Mouse (Mus musculus) hindbrain, embryonic 13.5 days (tissue): ENCODE measurements around the gene Gpx7. TPM values are rescaled to one million over a fixed set of nuclear protein-coding genes. Genes with fewer than 3 reads are reported as not detected.
"Not testable (repeated sequence)": the region's sequence is repeated elsewhere in the genome, so short reads cannot be mapped to it uniquely, and the experiment has no call there.

Experiments
- ATAC-seq: fragments of 200-750 bp; cut with Nextera tagmentation; 2 replicates; pipeline ENCODE4 v1.8.0; 2017; ENCODE audit warnings: moderate TSS enrichment; ENCODE audit not compliant: low FRiP score
- H3K27ac ChIP-seq: fragments of 300-500 bp; sonication (generic); 2 replicates; pipeline ENCODE4 v1.5.1; 2015; ENCODE audit warnings: inconsistent platforms, mild to moderate bottlenecking, moderate library complexity
- H3K27me3 ChIP-seq: fragments of 300-500 bp; sonication (generic); 2 replicates; pipeline ENCODE4 v1.6.1; 2015; ENCODE audit warnings: mild to moderate bottlenecking, inconsistent platforms
- H3K36me3 ChIP-seq: fragments of 300-500 bp; sonication (generic); 2 replicates; pipeline ENCODE4 v1.6.1; 2015; ENCODE audit warnings: mild to moderate bottlenecking, inconsistent platforms
- H3K4me1 ChIP-seq: fragments of 300-500 bp; sonication (generic); replicated peaks from 2 replicates; pipeline ENCODE4 v1.6.1; 2015; ENCODE audit warnings: inconsistent platforms
- H3K4me2 ChIP-seq: fragments of 300-500 bp; sonication (generic); 2 replicates; pipeline ENCODE4 v1.6.1; 2015; ENCODE audit warnings: inconsistent platforms, mild to moderate bottlenecking, moderate library complexity
- H3K4me3 ChIP-seq: fragments of 300-500 bp; sonication (generic); 2 replicates; pipeline ENCODE4 v1.5.1; 2015; ENCODE audit warnings: mild to moderate bottlenecking, inconsistent platforms
- H3K9ac ChIP-seq: fragments of 300-500 bp; sonication (generic); 2 replicates; pipeline ENCODE4 v1.6.1; 2015; ENCODE audit warnings: mild to moderate bottlenecking, inconsistent platforms
- H3K9me3 ChIP-seq: fragments of 300-500 bp; sonication (generic); 2 replicates; pipeline ENCODE4 v1.6.1; 2016; ENCODE audit warnings: inconsistent platforms
- WGBS: fragments of 180-500 bp; shearing (Covaris S2); methylation state at CpG from one replicate; pipeline ENCODE4 v1.1.7; 2015; 5-methylcytosine and 5-hydroxymethylcytosine counted together
- polyA plus RNA-seq: library from polyadenylated mRNA; unstranded; fragments of >200 nt; fragmentation: Nextera tagmentation; extraction: Ambion mirVana; gene quantifications from 2 replicates; pipeline ENCODE4 v1.2.1, GENCODE M21; 2015

The Gpx7 gene
- polyA plus RNA-seq, 1 experiment from 2014 or later, result 35.8 TPM

DNA sequence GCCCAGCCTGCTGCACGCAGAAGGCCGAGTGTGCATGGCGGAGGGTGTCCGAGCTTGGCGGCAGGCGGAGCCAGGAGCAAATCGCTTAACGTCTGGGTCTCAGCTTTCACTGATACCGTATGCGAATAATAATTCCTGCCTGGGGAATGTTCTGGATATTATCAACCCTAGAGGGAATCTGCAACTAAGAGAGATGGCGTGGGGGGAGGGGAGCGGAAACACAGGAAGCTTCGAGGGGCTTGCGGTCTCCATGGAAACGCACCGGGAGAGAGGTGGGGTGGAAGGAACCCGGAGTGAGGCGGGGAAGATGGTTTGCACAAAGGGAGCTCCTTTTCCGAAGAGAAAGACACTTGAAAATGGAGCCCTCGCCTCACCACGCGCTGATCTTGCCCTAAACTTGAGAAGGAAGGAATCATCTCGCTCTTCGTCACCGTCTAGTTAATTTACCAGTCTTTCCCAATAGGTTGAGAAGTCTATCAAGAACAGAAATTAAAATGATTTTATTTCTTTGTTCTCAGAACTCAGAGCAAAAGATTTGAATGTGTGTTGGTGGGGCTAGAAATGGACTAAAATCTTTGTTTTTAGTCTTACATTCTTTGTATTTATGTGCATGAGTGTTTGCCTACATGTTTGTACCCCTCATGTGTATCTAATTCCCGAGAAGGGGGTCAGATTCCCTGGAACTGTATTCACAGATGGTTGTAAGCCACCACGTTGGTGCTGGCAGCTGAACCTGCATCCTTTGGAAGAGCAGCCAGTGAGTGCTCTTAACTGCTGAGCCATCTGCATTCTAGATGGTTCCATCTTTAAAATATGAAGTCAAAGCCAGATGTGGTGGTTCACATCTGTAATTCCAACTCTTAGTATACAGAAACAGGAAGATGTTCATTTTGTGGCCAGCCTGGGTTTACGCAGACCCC, 46.4 kb downstream of the Gpx7 start:
- Histone ChIP-seq H3K9ac (peak overlapping the region; percentile 51), H3K4me2 (peak overlapping the region; percentile 39), H3K4me3 (0 out of 2 replicates have a peak overlapping the region, but pooled peaks have one; percentile 11), H3K9me3 (no peaks in the 10 kb centered on the region), H3K27me3 (no peaks in the 10 kb centered on the region), H3K36me3 (no peaks in the 10 kb centered on the region), H3K4me1 (peaks cover 58% of the 10 kb centered on the region), H3K27ac (peak overlapping the region; percentile 96)
- WGBS, result 5% methylated on average over 28 of the region's 28 CpGs
- ATAC-seq, result peak; percentile 91

DNA sequence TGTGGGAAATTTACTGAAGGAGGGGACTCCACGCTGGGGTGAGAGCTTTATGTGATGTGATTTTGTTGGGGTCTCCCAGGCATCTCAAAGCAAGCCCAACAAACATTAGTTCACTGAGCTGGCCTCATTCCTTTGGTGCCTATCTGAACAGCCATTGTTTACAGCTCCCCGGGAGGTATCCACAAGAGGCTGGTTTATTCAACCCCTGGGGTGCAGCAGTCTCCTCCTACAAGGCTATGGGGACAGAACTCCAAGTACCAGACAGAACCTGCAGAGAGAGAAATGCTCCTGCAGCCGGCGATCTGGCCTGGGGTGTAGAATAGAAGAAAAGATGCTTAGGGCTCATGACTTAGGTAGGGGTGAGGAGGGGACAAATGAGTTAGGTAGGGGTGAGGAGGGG, 48.3 kb downstream of the Gpx7 start:
- 14% methylated on average over 4 of the region's 4 CpGs for WGBS
- Histone ChIP-seq H3K4me1 (peaks cover 50% of the 10 kb centered on the region), H3K9me3 (no peaks in the 10 kb centered on the region), H3K4me3 (no peak overlapping the region), H3K4me2 (no peak overlapping the region), H3K36me3 (no peaks in the 10 kb centered on the region), H3K9ac (no peak overlapping the region), H3K27ac (peak overlapping the region; percentile 96), H3K27me3 (no peaks in the 10 kb centered on the region)
- ATAC-seq, result no peak

DNA sequence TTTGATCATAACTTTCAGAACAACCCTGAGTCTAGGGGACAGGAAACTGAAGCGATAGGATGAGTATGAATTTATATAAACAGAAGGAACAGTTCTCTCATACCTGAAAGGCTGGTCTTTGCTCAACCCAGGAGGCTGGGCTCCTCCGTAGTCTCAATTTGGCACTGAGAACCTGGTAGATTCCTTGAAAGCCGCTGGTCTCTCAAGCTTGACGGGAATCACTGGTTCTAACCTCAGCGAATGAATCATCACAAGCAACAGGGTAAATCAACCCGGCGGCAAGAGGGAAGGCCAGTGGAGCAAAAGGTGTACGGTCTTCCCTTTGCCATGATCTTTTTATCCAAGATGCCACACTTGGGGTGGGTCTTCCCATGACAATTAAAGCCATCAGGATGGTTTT, 49.3 kb downstream of the Gpx7 start:
- no peak overlapping the region for H3K4me3 ChIP-seq
- no peaks in the 10 kb centered on the region for H3K36me3 ChIP-seq
- H3K4me1 ChIP-seq, result peaks cover 40% of the 10 kb centered on the region
- no peak overlapping the region for H3K27ac ChIP-seq
- ATAC-seq, result no peak
- H3K4me2 ChIP-seq, result no peak overlapping the region
- WGBS, result 95% methylated on average over 8 of the region's 8 CpGs
- H3K27me3 ChIP-seq, result no peaks in the 10 kb centered on the region
- H3K9me3 ChIP-seq, result no peaks in the 10 kb centered on the region
- H3K9ac ChIP-seq, result no peak overlapping the region

DNA sequence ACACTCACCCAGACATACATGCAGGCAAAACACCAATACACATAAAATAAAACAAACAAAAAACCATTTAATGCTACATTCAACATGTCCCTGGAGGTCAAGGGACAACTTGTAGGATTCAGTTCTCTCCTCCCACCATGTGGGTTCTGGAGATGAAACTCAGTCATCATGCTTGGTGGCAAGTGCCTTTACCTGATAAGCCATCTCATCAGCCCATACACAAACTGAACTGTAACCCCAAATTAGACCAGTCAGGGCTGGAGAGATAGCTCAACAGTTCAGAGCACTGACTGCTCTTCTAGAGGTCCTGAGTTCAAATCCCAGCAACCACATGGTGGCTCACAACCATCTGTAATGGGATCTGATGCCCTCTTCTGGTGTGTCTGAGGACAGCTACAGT, 53.2 kb downstream of the Gpx7 start:
- not testable (repeated sequence) for H3K27me3 ChIP-seq, H3K36me3 ChIP-seq, H3K4me2 ChIP-seq, H3K27ac ChIP-seq, ATAC-seq, H3K9me3 ChIP-seq, H3K4me3 ChIP-seq, H3K9ac ChIP-seq
- peaks cover 22% of the 10 kb centered on the region for H3K4me1 ChIP-seq

DNA sequence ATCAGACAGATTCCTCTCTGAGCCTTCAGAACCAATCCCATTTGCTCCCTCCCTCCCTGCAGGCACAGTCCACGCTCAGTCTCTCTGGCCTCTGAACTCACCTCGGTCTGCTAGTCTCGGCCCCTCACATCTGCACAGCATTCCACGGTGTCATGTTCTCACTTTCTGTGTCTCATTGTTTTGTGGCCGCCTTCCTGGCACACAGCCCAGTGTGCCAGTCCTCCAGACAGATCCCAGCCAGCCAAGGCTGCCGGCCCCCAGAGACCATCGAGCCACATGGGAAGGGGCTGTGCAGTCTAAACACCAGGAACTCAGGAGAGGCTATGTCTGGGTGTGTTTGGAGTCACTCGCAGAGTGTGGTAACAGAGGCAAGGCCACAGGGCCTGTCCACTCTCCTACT, 55.9 kb downstream of the Gpx7 start:
- no peaks in the 10 kb centered on the region for H3K36me3 ChIP-seq
- no peak overlapping the region for H3K9ac ChIP-seq
- H3K27me3 ChIP-seq, result no peaks in the 10 kb centered on the region
- WGBS, result 10% methylated on average over 8 of the region's 8 CpGs
- no peak overlapping the region for H3K4me3 ChIP-seq
- ATAC-seq, result peak; percentile 68
- peaks cover 24% of the 10 kb centered on the region for H3K4me1 ChIP-seq
- H3K9me3 ChIP-seq, result no peaks in the 10 kb centered on the region
- no peak overlapping the region for H3K4me2 ChIP-seq
- H3K27ac ChIP-seq, result peak overlapping the region; percentile 77

Other genes starting within 250 kb of the Gpx7 start
- 8.5 and 9.9 TPM in 2 replicates for gene Echdc2, start 241.5 kb downstream of the Gpx7 start, polyA plus RNA-seq
- gene Zyg11a, start 188.9 kb downstream of the Gpx7 start, polyA plus RNA-seq, result not detected in 2 replicates
- gene Zyg11b, start 105.9 kb downstream of the Gpx7 start, polyA plus RNA-seq, result 27.1 and 27.7 TPM in 2 replicates
- gene Coa7, start 78.8 kb downstream of the Gpx7 start, polyA plus RNA-seq, result 49.9 and 50.0 TPM in 2 replicates
- gene Shisal2a, start 23.6 kb downstream of the Gpx7 start, polyA plus RNA-seq, result 4.9 and 5.3 TPM in 2 replicates
- gene Tut4, start 52.5 kb upstream of the Gpx7 start, polyA plus RNA-seq, result 67.6 and 81.8 TPM in 2 replicates
- 87.9 and 90.1 TPM in 2 replicates for gene Prpf38a, start 172.4 kb upstream of the Gpx7 start, polyA plus RNA-seq
- 1.9 and 3.2 TPM in 2 replicates for gene Orc1, start 172.5 kb upstream of the Gpx7 start, polyA plus RNA-seq
- 16.2 and 20.1 TPM in 2 replicates for gene Cc2d1b, start 213.0 kb upstream of the Gpx7 start, polyA plus RNA-seq